Mouse (Mus musculus) limb, embryonic 14.5 days (tissue): Measurements from ENCODE around the gene Dlg2. TPM values are rescaled to one million over a fixed set of nuclear protein-coding genes. Genes with fewer than 3 reads are reported as not detected.

Experiments
- ATAC-seq: fragments of 200-750 bp; cut with Nextera tagmentation; 2 replicates; pipeline ENCODE4 v1.8.0; 2017; ENCODE audit warnings: low read depth, moderate number of reproducible peaks, moderate TSS enrichment; ENCODE audit not compliant: low FRiP score
- DNase-seq: peaks from one replicate; pipeline ENCODE4 v3.0.0-alpha.2; 2015; ENCODE audit warnings: low spot score
- H3K27ac ChIP-seq: fragments of 300-500 bp; sonication (generic); replicated peaks from 2 replicates; pipeline ENCODE4 v1.5.1; 2014; ENCODE audit warnings: low read depth, mild to moderate bottlenecking, low read length, moderate library complexity, mixed read lengths
- H3K27me3 ChIP-seq: fragments of 300-500 bp; sonication (generic); 2 replicates; pipeline ENCODE4 v1.6.1; 2014; ENCODE audit warnings: low read length, mixed read lengths; ENCODE audit not compliant: control insufficient read depth, insufficient read depth
- H3K36me3 ChIP-seq: fragments of 300-500 bp; sonication (generic); 2 replicates; pipeline ENCODE4 v1.6.1; 2014; ENCODE audit warnings: mild to moderate bottlenecking, low read length, moderate library complexity, mixed read lengths; ENCODE audit not compliant: control insufficient read depth, insufficient read depth
- H3K4me1 ChIP-seq: fragments of 300-500 bp; sonication (generic); 2 replicates; pipeline ENCODE4 v1.6.1; 2014; ENCODE audit warnings: antibody characterized with exemption, low read length, mixed read lengths; ENCODE audit not compliant: control insufficient read depth, insufficient read depth
- H3K4me2 ChIP-seq: fragments of 300-500 bp; sonication (generic); replicated peaks from 2 replicates; pipeline ENCODE4 v1.6.1; 2014; ENCODE audit warnings: low read depth, mild to moderate bottlenecking, low read length, moderate library complexity; ENCODE audit not compliant: severe bottlenecking
- H3K4me3 ChIP-seq: fragments of 300-500 bp; sonication (generic); replicated peaks from 2 replicates; pipeline ENCODE4 v1.5.1; 2014; ENCODE audit warnings: low read length
- H3K9ac ChIP-seq: fragments of 300-500 bp; sonication (generic); 2 replicates; pipeline ENCODE4 v1.6.1; 2014; ENCODE audit warnings: mild to moderate bottlenecking, low read depth, low read length, moderate library complexity; ENCODE audit not compliant: severe bottlenecking
- H3K9me3 ChIP-seq: fragments of 300-500 bp; sonication (generic); 2 replicates; pipeline ENCODE4 v1.6.1; 2016; ENCODE audit warnings: low read length; ENCODE audit not compliant: control insufficient read depth
- POLR2A ChIP-seq: fragments of 200-500 bp; IDR thresholded peaks from 2 replicates; pipeline ENCODE4 v1.8.0; 2012; ENCODE audit warnings: inconsistent platforms, mild to moderate bottlenecking, moderate library complexity, borderline replicate concordance; ENCODE audit not compliant: insufficient read depth, insufficient read length; ENCODE audit errors: extremely low read depth
- WGBS: fragments of 180-500 bp; shearing (Covaris S2); extraction: QIAGEN DNeasy Blood & Tissue Kit; methylation state at CpG from one replicate; pipeline ENCODE4 v1.1.7; 2014; 5-methylcytosine and 5-hydroxymethylcytosine counted together
- polyA plus RNA-seq, 2 experiments: library from polyadenylated mRNA; depleted of rRNA in 1 of 2; stranded (reverse) in 1 of 2; unstranded in 1 of 2; fragments of >200 nt; fragmentation: Nextera tagmentation in 1 of 2; extraction: Ambion mirVana in 1 of 2; gene quantifications; 2 replicates each; pipeline versions ENCODE4 v1.2.1 to v1.2.3; 2012 to 2014

The Dlg2 gene
- polyA plus RNA-seq, 2 experiments = 4.6 to 7.3 TPM

DNA sequence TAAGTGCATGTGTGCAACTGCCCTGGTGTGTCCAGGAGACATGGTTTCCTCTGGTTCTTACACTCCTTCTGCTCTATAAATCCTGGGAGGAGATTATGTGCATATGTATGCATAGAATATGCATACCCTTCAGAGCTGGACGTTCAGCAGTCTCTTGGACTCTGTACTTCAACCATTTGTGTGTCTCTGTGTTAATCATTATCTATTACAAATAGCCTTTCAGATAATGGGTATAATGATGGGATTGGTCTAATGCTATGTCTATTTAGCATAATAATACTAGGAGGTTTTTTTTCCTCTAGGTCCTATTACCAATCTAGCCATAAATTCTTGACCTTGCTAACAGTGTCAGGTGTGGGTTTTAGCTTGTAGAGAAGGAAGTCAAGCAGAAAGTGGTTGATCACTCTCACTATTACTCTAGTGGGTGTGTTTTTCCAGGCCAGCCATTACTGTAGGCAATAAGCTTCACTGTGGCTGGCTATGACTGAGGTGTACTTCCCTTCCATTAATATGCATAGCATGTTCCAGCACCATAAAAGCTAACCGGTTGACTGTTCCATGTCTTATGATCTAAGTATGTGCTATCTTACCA lies 1549.1 kb downstream of the Dlg2 start:
- no peak for TF ChIP-seq POLR2A
- H3K36me3 ChIP-seq = no peaks in the 10 kb centered on the region
- DNase-seq = no peak
- WGBS = 71% methylated on average over 2 of the region's 2 CpGs
- H3K4me1 ChIP-seq = no peaks in the 10 kb centered on the region
- H3K4me2 ChIP-seq = no peak overlapping the region
- no peak overlapping the region for H3K9ac ChIP-seq
- H3K9me3 ChIP-seq = no peaks in the 10 kb centered on the region
- no peak for ATAC-seq
- H3K27me3 ChIP-seq = no peaks in the 10 kb centered on the region
- no peak overlapping the region for H3K4me3 ChIP-seq
- no peak overlapping the region for H3K27ac ChIP-seq

- no peaks in the 10 kb centered on the region for H3K4me1 ChIP-seq
- ATAC-seq (no peak; the same call in 1 of the 2 replicates), DNase-seq (peak; percentile 49)
- no peak overlapping the region for H3K9ac ChIP-seq
- H3K9me3 ChIP-seq = no peaks in the 10 kb centered on the region
- H3K4me2 ChIP-seq = no peak overlapping the region
- no peak overlapping the region for H3K4me3 ChIP-seq
- H3K27me3 ChIP-seq = no peaks in the 10 kb centered on the region
- no peak for TF ChIP-seq POLR2A
- no peak overlapping the region for H3K27ac ChIP-seq
- no peaks in the 10 kb centered on the region for H3K36me3 ChIP-seq
- WGBS = 39% methylated on average over 7 of the region's 7 CpGs
These were observed 1550.6 kb downstream of the Dlg2 start for GRCm38 (mm10) chr7:92027049-92027448.

- H3K27me3 ChIP-seq = no peaks in the 10 kb centered on the region
- ATAC-seq = no peak
- 94% methylated on average over 2 of the region's 2 CpGs for WGBS
- H3K9me3 ChIP-seq = no peaks in the 10 kb centered on the region
- H3K4me1 ChIP-seq = no peaks in the 10 kb centered on the region
- no peak overlapping the region for H3K4me3 ChIP-seq
- TF ChIP-seq POLR2A = no peak
- H3K4me2 ChIP-seq = no peak overlapping the region
- no peak overlapping the region for H3K9ac ChIP-seq
- no peak for DNase-seq
- H3K36me3 ChIP-seq = no peaks in the 10 kb centered on the region
- no peak overlapping the region for H3K27ac ChIP-seq
These were observed 1557.8 kb downstream of the Dlg2 start for GRCm38 (mm10) chr7:92034256-92034655.

- Histone ChIP-seq H3K9ac (no peak overlapping the region), H3K4me2 (no peak overlapping the region), H3K27me3 (no peaks in the 10 kb centered on the region), H3K36me3 (no peaks in the 10 kb centered on the region), H3K4me1 (no peaks in the 10 kb centered on the region), H3K9me3 (no peaks in the 10 kb centered on the region), H3K27ac (no peak overlapping the region), H3K4me3 (no peak overlapping the region)
- TF ChIP-seq POLR2A = no peak
- ATAC-seq (no peak), DNase-seq (no peak)
These were observed 1563.7 kb downstream of the Dlg2 start for GRCm38 (mm10) chr7:92040187-92040586.

GRCm38 (mm10) chr7:92040785-92041411 lies 1564.4 kb downstream of the Dlg2 start:
- Histone ChIP-seq H3K27me3 (no peaks in the 10 kb centered on the region), H3K9me3 (no peaks in the 10 kb centered on the region), H3K4me2 (no peak overlapping the region), H3K4me1 (no peaks in the 10 kb centered on the region), H3K27ac (no peak overlapping the region), H3K4me3 (no peak overlapping the region), H3K36me3 (no peaks in the 10 kb centered on the region), H3K9ac (no peak overlapping the region)
- ATAC-seq (no peak), DNase-seq (no peak)
- no peak for TF ChIP-seq POLR2A
- WGBS = 85% methylated on average over 2 of the region's 2 CpGs

GRCm38 (mm10) chr7:92044966-92045365 lies 1568.5 kb downstream of the Dlg2 start:
- H3K36me3 ChIP-seq = no peaks in the 10 kb centered on the region
- no peak overlapping the region for H3K9ac ChIP-seq
- no peaks in the 10 kb centered on the region for H3K27me3 ChIP-seq
- DNase-seq = no peak
- ATAC-seq = no peak
- no peak overlapping the region for H3K4me2 ChIP-seq
- TF ChIP-seq POLR2A = no peak
- H3K4me1 ChIP-seq = no peaks in the 10 kb centered on the region
- no peak overlapping the region for H3K27ac ChIP-seq
- no peak overlapping the region for H3K4me3 ChIP-seq
- H3K9me3 ChIP-seq = no peaks in the 10 kb centered on the region
- WGBS = 92% methylated on average over 1 of the region's 1 CpGs
